Comparison of ENCODE assay signal across 10 mouse cellular contexts in genomic region chr11:16895441-16896356, GRCm38 (mm10). TPM values are rescaled to one million over a fixed set of nuclear protein-coding genes. Genes with fewer than 3 reads are reported as not detected.
A peak's percentile ranks its signal among the peaks of the same experiment; 100 is the strongest.
DNase-seq lines count a peak whose midpoint lies in the region; ATAC-seq and TF ChIP-seq lines count a peak whose summit lies in the region.
"Had no signal": no experiment of that assay in that cellular context is flagged by ENCODE, and none has a peak within 500 bp of the region (broad histone marks: within the 10 kb centered on the region; RNA-seq: fewer than 3 reads in every experiment).

No protein-coding gene starts in this region.

- no peaks in the 10 kb centered on the region for H3K79me2 ChIP-seq in MEL (ENCODE audit: control insufficient read depth, insufficient read depth, low read length, poor library complexity)

- TF ChIP-seq RAD21 in MEL (IDR thresholded peaks at IDR 0.05; ENCODE audit: low read depth, low read length): no peak

- no peak overlapping the region for H3K27ac ChIP-seq in heart, embryonic 12.5 days (ENCODE audit: poor library complexity, severe bottlenecking)
- H3K27ac ChIP-seq in MEL (ENCODE audit: control insufficient read depth, low read depth, low read length): no peak overlapping the region
- H3K27ac ChIP-seq: neural tube, embryonic 12.5 days had no signal

- H3K27me3 ChIP-seq in heart, embryonic 12.5 days (replicated peaks): no peaks in the 10 kb centered on the region
- peaks cover 5 to 8% of the 10 kb centered on the region in 2 experiments for H3K27me3 ChIP-seq in MEL (ENCODE audit: control insufficient read depth in 1 of 2, insufficient read depth in 2 of 2, low read length in 2 of 2)
- H3K27me3 ChIP-seq: neural tube, embryonic 12.5 days had no signal

- H3K9me3 ChIP-seq in heart, embryonic 12.5 days (replicated peaks): no peaks in the 10 kb centered on the region
- no peaks in the 10 kb centered on the region for H3K9me3 ChIP-seq in MEL (replicated peaks; ENCODE audit: insufficient read depth, low read length)
- H3K9me3 ChIP-seq: neural tube, embryonic 12.5 days had no signal

- TF ChIP-seq POLR2A in MEL (IDR thresholded peaks at IDR 0.05; ENCODE audit: control insufficient read depth in 1 of 2, insufficient read depth in 1 of 2, low read depth in 1 of 2, low read length in 2 of 2, poor library complexity in 1 of 2): no peak

- no peak overlapping the region for H3K9ac ChIP-seq in heart, embryonic 12.5 days
- no peak overlapping the region for H3K9ac ChIP-seq in MEL (ENCODE audit: control insufficient read depth, low read depth, low read length, poor library complexity, severe bottlenecking)
- H3K9ac ChIP-seq: neural tube, embryonic 12.5 days had no signal

- DNase-seq in heart, postnatal 10 days: peak; percentile 52 to 61
- peak; percentile 8 for DNase-seq in MEL (ENCODE audit: low read depth, low spot score)
- DNase-seq in lung, postnatal 10 days: peak; percentile 74
- no peak for DNase-seq in layer of hippocampus, adult 9-11 months
- DNase-seq in layer of hippocampus, adult 8-10 months (ENCODE audit: low spot score in 2 of 2): no peak

- H3K36me3 ChIP-seq in heart, embryonic 12.5 days: no peaks in the 10 kb centered on the region
- no peaks in the 10 kb centered on the region for H3K36me3 ChIP-seq in MEL (ENCODE audit: control insufficient read depth in 1 of 2, insufficient read depth in 2 of 2, low read length in 2 of 2)
- H3K36me3 ChIP-seq: neural tube, embryonic 12.5 days had no signal

- no peak for TF ChIP-seq CTCF in MEL (IDR thresholded peaks at IDR 0.05 in 2 of 3, conservative IDR thresholded peaks at IDR 0.05 in 1 of 3; ENCODE audit: control insufficient read depth in 1 of 3, insufficient read depth in 1 of 3, low read depth in 2 of 3, low read length in 3 of 3, poor library complexity in 1 of 3, severe bottlenecking in 1 of 3)

- no peak for ATAC-seq in heart, embryonic 12.5 days (ENCODE audit: insufficient number of reproducible peaks, low FRiP score)
- ATAC-seq in frontal cortex, adult (ENCODE audit: low TSS enrichment): peak; percentile 85
- ATAC-seq in activated CD4-positive, CD25-positive, alpha-beta regulatory T cell, adult 4 months: no peak
- ATAC-seq: intestine, embryonic 16.5 days had no signal

- intact Hi-C loops in heart, postnatal 10 days (cut with DNase I): no loop called here

- no peak overlapping the region for H3K4me3 ChIP-seq in heart, embryonic 12.5 days
- H3K4me3 ChIP-seq in MEL (ENCODE audit: control insufficient read depth in 1 of 2, insufficient read depth in 1 of 2, low read depth in 2 of 2, low read length in 2 of 2): no peak overlapping the region
- H3K4me3 ChIP-seq: neural tube, embryonic 12.5 days had no signal

- H3K4me2 ChIP-seq in heart, embryonic 12.5 days: no peak overlapping the region
- H3K4me2 ChIP-seq: neural tube, embryonic 12.5 days had no signal

- WGBS in heart, embryonic 12.5 days: 81% methylated on average over 13 of the region's 13 CpGs

- H3K4me1 ChIP-seq in heart, embryonic 12.5 days (replicated peaks): peaks cover 3% of the 10 kb centered on the region; the same call in 1 of the 2 replicates
- H3K4me1 ChIP-seq in MEL (ENCODE audit: control insufficient read depth in 1 of 2, insufficient read depth in 2 of 2, low read length in 2 of 2): no peaks in the 10 kb centered on the region
- H3K4me1 ChIP-seq: neural tube, embryonic 12.5 days had no signal

- no peak for TF ChIP-seq EP300 in MEL (IDR thresholded peaks at IDR 0.05; ENCODE audit: low read depth in 1 of 2, low read length in 2 of 2)

TF ChIP-seq in MEL, 35 proteins besides CTCF, POLR2A, EP300 and RAD21:
- no peak for TF ChIP-seq MAFK (IDR thresholded peaks at IDR 0.05; ENCODE audit: borderline replicate concordance, low read depth, low read length)

RNA-seq across cellular contexts. Expression of gene Fbxo48, which starts 55.5 kb away (rescaled TPM):
- under 1 TPM; 0.67 to 0.94 TPM for total RNA-seq in heart, postnatal 10 days (2021)
- polyA plus RNA-seq in heart, embryonic 12.5 days (2016; fragmentation: Nextera tagmentation; extraction: Ambion mirVana): 1.1 and 1.3 TPM in 2 replicates
- total RNA-seq in MEL (2012; rRNA removed): 3.4 and 3.7 TPM in 2 replicates
- polyA plus RNA-seq in MEL (2012; ENCODE audit: insufficient read depth in 1 of 2, insufficient read length in 2 of 2, low read depth in 1 of 2, low replicate concordance in 2 of 2, missing spikeins in 1 of 2): 1 to 10 TPM in 1 of 2 experiments, not detected in 1; 5.2 TPM
- polyA plus RNA-seq in activated CD4-positive, CD25-positive, alpha-beta regulatory T cell, adult 4 months (2017; shearing (Covaris generic)): 1 to 10 TPM in 1 of 2 experiments, under 1 TPM in 1; 0.79 to 1.3 TPM
- 1 to 10 TPM; 1.3 to 1.7 (median 1.3) TPM for total RNA-seq in layer of hippocampus, adult 8-10 months (2022)

Comparison
In these comparisons a context has a peak if more than half of its experiments do, and no peak if none do; other contexts are left out.
1. DNase-seq: peak in heart, postnatal 10 days (2 of 2), MEL (single experiment) and lung, postnatal 10 days (single experiment); none in layer of hippocampus, adult 9-11 months (single experiment) and layer of hippocampus, adult 8-10 months (0 of 2).